Mouse (Mus musculus): ENCODE data around the gene Ifna12. TPM values are rescaled to one million over a fixed set of nuclear protein-coding genes. Genes with fewer than 3 reads are reported as not detected.

Gene Ifna12
- not detected for polyA plus RNA-seq (2014; fragmentation: Illumina TruSeq; extraction: RNeasy Lipid Tissue Mini Kit (QIAGEN cat#74804); ENCODE audit: low read depth, low replicate concordance)

DNA sequence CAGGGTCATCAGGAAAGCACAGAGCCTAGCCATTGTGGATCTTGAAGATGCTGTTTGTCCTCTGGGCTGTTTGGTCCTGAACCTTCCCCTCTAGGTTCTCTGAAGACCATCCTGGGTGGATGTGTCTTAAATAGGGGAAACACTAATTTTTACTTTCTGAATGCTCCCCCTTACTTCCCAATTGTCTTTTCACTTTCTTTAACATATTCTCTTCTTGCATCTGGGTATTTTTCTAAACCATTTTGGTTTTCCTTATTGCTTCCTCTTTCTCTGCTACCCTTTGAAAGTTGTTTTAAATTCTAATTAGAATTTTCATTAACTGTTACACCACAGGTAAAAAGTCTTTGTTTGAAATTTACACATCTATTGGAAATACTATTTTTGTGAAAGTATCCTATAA lies at the start of gene Ifna12:
Gene Ifna12, minus strand, starts transcription at position 101 of the 400 bp plus-strand sequence.

GRCm38 (mm10) chr4:88644359-88644758 lies 41.2 kb upstream of the Ifna12 start, which contains the start of gene Ifna13:
Gene Ifna13, minus strand, starts transcription at chr4:88644459.

GRCm38 (mm10) chr4:88634311-88634710 lies 31.1 kb upstream of the Ifna12 start, which contains the start of gene C87499:
Gene C87499, minus strand, starts transcription at chr4:88634411.

DNA sequence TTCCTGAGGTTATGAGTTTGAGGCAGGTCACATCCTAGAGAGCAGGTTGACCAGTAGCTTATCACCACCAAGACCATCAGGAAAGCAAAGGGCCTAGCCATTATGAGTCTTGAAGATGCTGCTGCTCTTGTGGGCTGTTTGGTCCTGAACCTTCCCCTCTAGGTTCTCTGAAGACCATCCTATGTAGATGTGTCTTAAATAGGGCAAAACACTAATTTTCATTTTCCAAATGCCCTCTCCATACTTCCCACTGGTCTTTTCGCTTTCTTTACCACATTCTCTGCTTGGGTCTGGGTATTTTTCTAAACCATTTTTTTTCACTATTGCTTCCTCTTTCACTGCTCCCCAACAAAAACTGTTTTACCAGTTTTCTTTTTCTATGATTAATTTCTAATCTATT lies 10.9 kb downstream of the Ifna12 start, which contains the start of gene Ifna9:
Gene Ifna9, minus strand, starts transcription at position 101 of the 400 bp plus-strand sequence.

DNA sequence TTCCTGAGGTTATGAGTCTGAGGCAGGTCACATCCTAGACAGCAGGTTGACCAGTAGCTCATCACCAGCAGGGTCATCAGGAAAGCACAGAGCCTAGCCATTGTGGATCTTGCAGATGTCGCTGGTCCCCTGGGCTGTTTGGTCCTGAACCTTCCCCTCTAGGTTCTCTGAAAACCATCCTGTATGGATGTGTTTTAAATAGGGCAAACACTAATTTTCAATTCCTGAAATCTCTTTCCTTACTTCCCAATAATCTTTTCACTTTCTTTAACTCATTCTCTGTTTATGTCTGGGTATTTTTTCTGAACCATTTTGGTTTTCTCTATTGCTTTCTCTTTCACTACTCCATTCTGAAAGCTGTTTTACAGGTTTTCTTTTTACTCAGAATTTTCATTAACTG lies 31.5 kb downstream of the Ifna12 start, which contains the start of gene Ifna14:
Gene Ifna14, minus strand, starts transcription at position 101 of the 400 bp plus-strand sequence.

DNA sequence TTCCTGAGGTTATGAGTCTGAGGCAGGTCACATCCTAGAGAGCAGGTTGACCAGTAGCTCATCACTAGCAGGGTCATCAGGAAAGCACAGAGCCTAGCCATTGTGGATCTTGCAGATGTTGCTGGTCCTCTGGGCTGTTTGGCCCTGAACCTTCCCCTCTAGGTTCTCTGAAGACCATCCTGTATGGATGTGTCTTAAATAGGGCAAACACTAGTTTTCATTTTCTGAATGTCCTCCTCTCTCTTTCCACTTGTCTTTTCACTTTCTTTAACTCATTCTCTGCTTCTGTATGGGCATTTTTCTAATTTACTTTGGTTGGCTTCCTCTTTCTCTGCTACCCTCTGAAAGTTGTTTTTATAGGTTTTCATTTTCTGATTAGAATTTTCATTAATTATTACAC lies 45.0 kb downstream of the Ifna12 start, which contains the start of gene Ifna15:
Gene Ifna15, minus strand, starts transcription at position 101 of the 400 bp plus-strand sequence.

Other genes with a start within 250 kb of the Ifna12 start
- 21.4 TPM for gene Hacd4, start 164.4 kb downstream of the Ifna12 start, polyA plus RNA-seq (2014; fragmentation: Illumina TruSeq; extraction: RNeasy Lipid Tissue Mini Kit (QIAGEN cat#74804); ENCODE audit: low read depth, low replicate concordance)
- gene Ifnb1, start 80.6 kb downstream of the Ifna12 start, polyA plus RNA-seq (2014; fragmentation: Illumina TruSeq; extraction: RNeasy Lipid Tissue Mini Kit (QIAGEN cat#74804); ENCODE audit: low read depth, low replicate concordance) = not detected
- not detected for gene Ifna15, start 45.1 kb downstream of the Ifna12 start, polyA plus RNA-seq (2014; fragmentation: Illumina TruSeq; extraction: RNeasy Lipid Tissue Mini Kit (QIAGEN cat#74804); ENCODE audit: low read depth, low replicate concordance)
- gene Ifna14, start 31.6 kb downstream of the Ifna12 start, polyA plus RNA-seq (2014; fragmentation: Illumina TruSeq; extraction: RNeasy Lipid Tissue Mini Kit (QIAGEN cat#74804); ENCODE audit: low read depth, low replicate concordance) = not detected
- not detected for gene Ifna9, start 11.0 kb downstream of the Ifna12 start, polyA plus RNA-seq (2014; fragmentation: Illumina TruSeq; extraction: RNeasy Lipid Tissue Mini Kit (QIAGEN cat#74804); ENCODE audit: low read depth, low replicate concordance)
- gene C87499, start 31.0 kb upstream of the Ifna12 start, polyA plus RNA-seq (2014; fragmentation: Illumina TruSeq; extraction: RNeasy Lipid Tissue Mini Kit (QIAGEN cat#74804); ENCODE audit: low read depth, low replicate concordance) = not detected
- not detected for gene Ifna13, start 41.1 kb upstream of the Ifna12 start, polyA plus RNA-seq (2014; fragmentation: Illumina TruSeq; extraction: RNeasy Lipid Tissue Mini Kit (QIAGEN cat#74804); ENCODE audit: low read depth, low replicate concordance)
- gene Ifna16, start 73.5 kb upstream of the Ifna12 start, polyA plus RNA-seq (2014; fragmentation: Illumina TruSeq; extraction: RNeasy Lipid Tissue Mini Kit (QIAGEN cat#74804); ENCODE audit: low read depth, low replicate concordance) = not detected
- gene Ifna2, start 80.5 kb upstream of the Ifna12 start, polyA plus RNA-seq (2014; fragmentation: Illumina TruSeq; extraction: RNeasy Lipid Tissue Mini Kit (QIAGEN cat#74804); ENCODE audit: low read depth, low replicate concordance) = not detected
- not detected for gene Ifnab, start 88.0 kb upstream of the Ifna12 start, polyA plus RNA-seq (2014; fragmentation: Illumina TruSeq; extraction: RNeasy Lipid Tissue Mini Kit (QIAGEN cat#74804); ENCODE audit: low read depth, low replicate concordance)
- not detected for gene Gm26566, start 118.4 kb upstream of the Ifna12 start, polyA plus RNA-seq (2014; fragmentation: Illumina TruSeq; extraction: RNeasy Lipid Tissue Mini Kit (QIAGEN cat#74804); ENCODE audit: low read depth, low replicate concordance)
- 150 TPM for gene Klhl9, start 119.1 kb upstream of the Ifna12 start, polyA plus RNA-seq (2014; fragmentation: Illumina TruSeq; extraction: RNeasy Lipid Tissue Mini Kit (QIAGEN cat#74804); ENCODE audit: low read depth, low replicate concordance)
- not detected for gene Gm13271, start 151.5 kb upstream of the Ifna12 start, polyA plus RNA-seq (2014; fragmentation: Illumina TruSeq; extraction: RNeasy Lipid Tissue Mini Kit (QIAGEN cat#74804); ENCODE audit: low read depth, low replicate concordance)
- gene Gm13283, start 156.7 kb upstream of the Ifna12 start, polyA plus RNA-seq (2014; fragmentation: Illumina TruSeq; extraction: RNeasy Lipid Tissue Mini Kit (QIAGEN cat#74804); ENCODE audit: low read depth, low replicate concordance) = not detected
- gene Gm13290, start 170.5 kb upstream of the Ifna12 start, polyA plus RNA-seq (2014; fragmentation: Illumina TruSeq; extraction: RNeasy Lipid Tissue Mini Kit (QIAGEN cat#74804); ENCODE audit: low read depth, low replicate concordance) = not detected
- gene Gm13289, start 173.5 kb upstream of the Ifna12 start, polyA plus RNA-seq (2014; fragmentation: Illumina TruSeq; extraction: RNeasy Lipid Tissue Mini Kit (QIAGEN cat#74804); ENCODE audit: low read depth, low replicate concordance) = not detected
- gene Gm13272, start 176.5 kb upstream of the Ifna12 start, polyA plus RNA-seq (2014; fragmentation: Illumina TruSeq; extraction: RNeasy Lipid Tissue Mini Kit (QIAGEN cat#74804); ENCODE audit: low read depth, low replicate concordance) = not detected
- gene Ifnz, start 178.8 kb upstream of the Ifna12 start, polyA plus RNA-seq (2014; fragmentation: Illumina TruSeq; extraction: RNeasy Lipid Tissue Mini Kit (QIAGEN cat#74804); ENCODE audit: low read depth, low replicate concordance) = not detected
- not detected for gene Gm13276, start 182.3 kb upstream of the Ifna12 start, polyA plus RNA-seq (2014; fragmentation: Illumina TruSeq; extraction: RNeasy Lipid Tissue Mini Kit (QIAGEN cat#74804); ENCODE audit: low read depth, low replicate concordance)
- gene Gm13277, start 185.3 kb upstream of the Ifna12 start, polyA plus RNA-seq (2014; fragmentation: Illumina TruSeq; extraction: RNeasy Lipid Tissue Mini Kit (QIAGEN cat#74804); ENCODE audit: low read depth, low replicate concordance) = not detected
- not detected for gene Gm13278, start 188.2 kb upstream of the Ifna12 start, polyA plus RNA-seq (2014; fragmentation: Illumina TruSeq; extraction: RNeasy Lipid Tissue Mini Kit (QIAGEN cat#74804); ENCODE audit: low read depth, low replicate concordance)
- not detected for gene Gm13275, start 191.1 kb upstream of the Ifna12 start, polyA plus RNA-seq (2014; fragmentation: Illumina TruSeq; extraction: RNeasy Lipid Tissue Mini Kit (QIAGEN cat#74804); ENCODE audit: low read depth, low replicate concordance)
- not detected for gene Gm13279, start 194.0 kb upstream of the Ifna12 start, polyA plus RNA-seq (2014; fragmentation: Illumina TruSeq; extraction: RNeasy Lipid Tissue Mini Kit (QIAGEN cat#74804); ENCODE audit: low read depth, low replicate concordance)
- gene Gm13285, start 196.3 kb upstream of the Ifna12 start, polyA plus RNA-seq (2014; fragmentation: Illumina TruSeq; extraction: RNeasy Lipid Tissue Mini Kit (QIAGEN cat#74804); ENCODE audit: low read depth, low replicate concordance) = not detected
- gene Gm13287, start 199.9 kb upstream of the Ifna12 start, polyA plus RNA-seq (2014; fragmentation: Illumina TruSeq; extraction: RNeasy Lipid Tissue Mini Kit (QIAGEN cat#74804); ENCODE audit: low read depth, low replicate concordance) = not detected
- not detected for gene Gm13288, start 202.2 kb upstream of the Ifna12 start, polyA plus RNA-seq (2014; fragmentation: Illumina TruSeq; extraction: RNeasy Lipid Tissue Mini Kit (QIAGEN cat#74804); ENCODE audit: low read depth, low replicate concordance)
- not detected for gene Ifna7, start 212.9 kb upstream of the Ifna12 start, polyA plus RNA-seq (2014; fragmentation: Illumina TruSeq; extraction: RNeasy Lipid Tissue Mini Kit (QIAGEN cat#74804); ENCODE audit: low read depth, low replicate concordance)
- gene Ifna11, start 216.6 kb upstream of the Ifna12 start, polyA plus RNA-seq (2014; fragmentation: Illumina TruSeq; extraction: RNeasy Lipid Tissue Mini Kit (QIAGEN cat#74804); ENCODE audit: low read depth, low replicate concordance) = not detected
- not detected for gene Ifna6, start 224.0 kb upstream of the Ifna12 start, polyA plus RNA-seq (2014; fragmentation: Illumina TruSeq; extraction: RNeasy Lipid Tissue Mini Kit (QIAGEN cat#74804); ENCODE audit: low read depth, low replicate concordance)
- gene Ifna5, start 232.1 kb upstream of the Ifna12 start, polyA plus RNA-seq (2014; fragmentation: Illumina TruSeq; extraction: RNeasy Lipid Tissue Mini Kit (QIAGEN cat#74804); ENCODE audit: low read depth, low replicate concordance) = not detected
- gene Ifna4, start 238.5 kb upstream of the Ifna12 start, polyA plus RNA-seq (2014; fragmentation: Illumina TruSeq; extraction: RNeasy Lipid Tissue Mini Kit (QIAGEN cat#74804); ENCODE audit: low read depth, low replicate concordance) = not detected
- gene Ifna1, start 246.7 kb upstream of the Ifna12 start, polyA plus RNA-seq (2014; fragmentation: Illumina TruSeq; extraction: RNeasy Lipid Tissue Mini Kit (QIAGEN cat#74804); ENCODE audit: low read depth, low replicate concordance) = not detected

Measured in sigmoid colon, adult 10 weeks (tissue).